15 mouse cellular contexts compared by ENCODE assay signal in genomic region chr14:57555471-57556070, GRCm38 (mm10). TPM values are rescaled to one million over a fixed set of nuclear protein-coding genes. Genes with fewer than 3 reads are reported as not detected.
"Had no signal": no experiment of that assay in that cellular context is flagged by ENCODE, and none has a peak within 500 bp of the region (broad histone marks: within the 10 kb centered on the region; RNA-seq: fewer than 3 reads in every experiment).

No protein-coding gene starts in this region.

- DNase-seq: kidney, postnatal 36 days; layer of hippocampus, adult 9-11 months; layer of hippocampus, postnatal 36 days; left cerebral cortex, postnatal 4 days; lung, adult 18-20 months; spleen, adult 18-20 months; thymus, postnatal 36 days had no signal

- H3K4me2 ChIP-seq: limb, embryonic 13.5 days; midbrain, embryonic 13.5 days; neural tube, embryonic 15.5 days had no signal

- H3K9ac ChIP-seq: limb, embryonic 13.5 days; liver, embryonic 14.5 days; midbrain, embryonic 13.5 days; neural tube, embryonic 15.5 days had no signal

- H3K9me3 ChIP-seq: limb, embryonic 13.5 days; midbrain, embryonic 13.5 days; neural tube, embryonic 15.5 days had no signal

- ATAC-seq: midbrain, embryonic 13.5 days had no signal

- H3K27me3 ChIP-seq: limb, embryonic 13.5 days; midbrain, embryonic 13.5 days; neural tube, embryonic 15.5 days had no signal

- H3K4me1 ChIP-seq: limb, embryonic 13.5 days; midbrain, embryonic 13.5 days; neural tube, embryonic 15.5 days had no signal

- H3K27ac ChIP-seq: kidney, postnatal 0 days; limb, embryonic 13.5 days; liver, embryonic 14.5 days; midbrain, embryonic 13.5 days; neural tube, embryonic 15.5 days had no signal

- H3K4me3 ChIP-seq: limb, embryonic 13.5 days; midbrain, embryonic 13.5 days; myocyte; neural tube, embryonic 15.5 days had no signal

RNA-seq across cellular contexts. Expression of gene Il17d, which starts 31.0 kb away (rescaled TPM):
- total RNA-seq: liver, adult 2 months; megakaryocyte-erythroid progenitor cell, adult 5-6 weeks had no signal
